Mouse (Mus musculus) E14TG2a.4 (cell line): ENCODE data around the gene Calm2.

Source experiments
- H3K27me3 ChIP-seq: 2 replicates; pipeline ENCODE4 v1.6.1; 2014; ENCODE audit warnings: low read length, control low read depth; ENCODE audit not compliant: insufficient read depth
- H3K36me3 ChIP-seq: 2 replicates; pipeline ENCODE4 v1.6.1; 2014; ENCODE audit warnings: low read length, control low read depth; ENCODE audit not compliant: insufficient read depth
- H3K4me1 ChIP-seq: replicated peaks from 2 replicates; pipeline ENCODE4 v1.6.1; 2014; ENCODE audit warnings: low read depth, low read length, control low read depth
- H3K4me3 ChIP-seq: replicated peaks from 2 replicates; pipeline ENCODE4 v1.5.1; 2014; ENCODE audit warnings: mild to moderate bottlenecking, low read length
- H3K9me3 ChIP-seq: 2 replicates; pipeline ENCODE4 v1.6.1; 2014; ENCODE audit warnings: low read length, control low read depth
- CTCF ChIP-seq: conservative IDR thresholded peaks from 2 replicates; pipeline ENCODE4 v1.5.1; 2014; ENCODE audit warnings: low read length
- NANOG ChIP-seq: IDR thresholded peaks from 2 replicates; pipeline ENCODE4 v1.6.1; 2014; ENCODE audit warnings: borderline replicate concordance, low read length, mixed read lengths
- POU5F1 ChIP-seq: IDR thresholded peaks from 2 replicates; pipeline ENCODE4 v1.6.1; 2014; ENCODE audit warnings: low read length, borderline replicate concordance

The Calm2 gene

GRCm38 (mm10) chr17:87446767-87447611 is at the start of gene Calm2:
TSS of gene Calm2 (minus strand) at chr17:87446935.
- Histone ChIP-seq H3K9me3 (no peaks in the 10 kb centered on the region), H3K4me1 (peaks cover 49% of the 10 kb centered on the region), H3K4me3 (peak within 1 kb of the TSS; percentile 94), H3K36me3 (peaks cover 27% of the 10 kb centered on the region), H3K27me3 (peaks cover 8% of the 10 kb centered on the region; the same call in 1 of the 2 replicates)
- TF ChIP-seq CTCF (no peak), NANOG (no peak), POU5F1 (no peak)

GRCm38 (mm10) chr17:87495504-87495903 is 48.8 kb upstream of the Calm2 start:
- Histone ChIP-seq H3K9me3 (peaks cover 41% of the 10 kb centered on the region), H3K36me3 (no peaks in the 10 kb centered on the region)
- TF ChIP-seq CTCF (no peak), POU5F1 (no peak), NANOG (no peak)

GRCm38 (mm10) chr17:87494310-87494709 is 47.6 kb upstream of the Calm2 start:
- Histone ChIP-seq H3K36me3 (no peaks in the 10 kb centered on the region), H3K4me1 (peaks cover 14% of the 10 kb centered on the region), H3K27me3 (no peaks in the 10 kb centered on the region), H3K4me3 (no peak overlapping the region), H3K9me3 (peaks cover 41% of the 10 kb centered on the region)
- TF ChIP-seq CTCF: no peak

More at GRCm38 (mm10) chr17:87495504-87495903, 48.8 kb upstream of the Calm2 start:
- no peak overlapping the region for H3K4me3 ChIP-seq
- H3K27me3 ChIP-seq: peaks cover 11% of the 10 kb centered on the region
- peaks cover 14% of the 10 kb centered on the region for H3K4me1 ChIP-seq

GRCm38 (mm10) chr17:87492286-87492685 is 45.6 kb upstream of the Calm2 start:
- Histone ChIP-seq H3K4me3 (no peak overlapping the region), H3K36me3 (no peaks in the 10 kb centered on the region), H3K4me1 (peaks cover 14% of the 10 kb centered on the region), H3K9me3 (peaks cover 41% of the 10 kb centered on the region), H3K27me3 (0 out of 2 replicates have a peak, but pooled peaks cover 2% of the 10 kb centered on the region)
- TF ChIP-seq CTCF (no peak), NANOG (no peak), POU5F1 (no peak)

- H3K4me1 ChIP-seq: peaks cover 14% of the 10 kb centered on the region
- H3K27me3 ChIP-seq: 0 out of 2 replicates have a peak, but pooled peaks cover 6% of the 10 kb centered on the region
- H3K9me3 ChIP-seq: peaks cover 38% of the 10 kb centered on the region
- TF ChIP-seq NANOG (no peak), POU5F1 (no peak), CTCF (no peak)
- no peak overlapping the region for H3K4me3 ChIP-seq
- no peaks in the 10 kb centered on the region for H3K36me3 ChIP-seq
Measured at GRCm38 (mm10) chr17:87490295-87490694, 43.6 kb upstream of the Calm2 start.

- H3K36me3 ChIP-seq: no peaks in the 10 kb centered on the region
- H3K4me1 ChIP-seq: 0 out of 2 replicates have a peak, but pooled peaks cover 3% of the 10 kb centered on the region
- H3K4me3 ChIP-seq: no peak overlapping the region
- H3K27me3 ChIP-seq: peaks cover 9% of the 10 kb centered on the region; the same call in 1 of the 2 replicates
- peaks cover 10% of the 10 kb centered on the region for H3K9me3 ChIP-seq
- no peak for TF ChIP-seq POU5F1
- no peak for TF ChIP-seq CTCF
- TF ChIP-seq NANOG: no peak
Measured at GRCm38 (mm10) chr17:87485751-87486150, 39.0 kb upstream of the Calm2 start.

- TF ChIP-seq CTCF (no peak), NANOG (no peak), POU5F1 (no peak)
- Histone ChIP-seq H3K9me3 (peaks cover 10% of the 10 kb centered on the region), H3K4me3 (no peak overlapping the region), H3K36me3 (no peaks in the 10 kb centered on the region), H3K27me3 (peaks cover 7% of the 10 kb centered on the region; the same call in 1 of the 2 replicates), H3K4me1 (peaks cover 13% of the 10 kb centered on the region)
Measured at GRCm38 (mm10) chr17:87482867-87483266, 36.1 kb upstream of the Calm2 start.

GRCm38 (mm10) chr17:87478569-87478968 is 31.8 kb upstream of the Calm2 start:
- Histone ChIP-seq H3K9me3 (no peaks in the 10 kb centered on the region), H3K27me3 (peaks cover 24% of the 10 kb centered on the region; the same call in 1 of the 2 replicates), H3K36me3 (no peaks in the 10 kb centered on the region), H3K4me1 (peaks cover 40% of the 10 kb centered on the region), H3K4me3 (no peak overlapping the region)
- TF ChIP-seq CTCF (no peak), POU5F1 (no peak), NANOG (no peak)
